Mouse (Mus musculus): ENCODE data around the gene S100a2. TPM values are rescaled to one million over a fixed set of nuclear protein-coding genes. Genes with fewer than 3 reads are reported as not detected.

Gene S100a2
- 1 to 10 TPM in 1 of 2 experiments, not detected in 1; 2.9 TPM for total RNA-seq (2023)

DNA sequence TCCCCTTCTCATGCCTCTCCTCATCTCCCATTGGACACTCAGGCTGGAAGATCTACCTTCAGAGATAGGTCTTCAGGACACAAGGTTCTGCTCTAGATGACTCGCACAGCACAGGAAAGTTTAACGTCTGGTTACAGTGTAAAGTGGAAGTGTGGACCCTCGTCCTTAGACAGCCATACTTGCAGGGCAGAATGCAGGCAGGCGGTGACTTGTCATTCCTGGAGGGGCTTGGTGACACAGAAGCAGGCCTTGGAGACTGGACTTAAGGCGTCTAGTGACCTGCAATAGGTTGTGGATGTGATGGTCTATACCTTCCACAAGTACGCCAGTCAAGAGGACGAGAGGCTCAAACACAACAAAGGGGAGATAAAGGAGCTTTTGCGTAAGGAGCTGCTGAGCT is at the start of gene S100a2:
TSS of gene S100a2 (plus strand) at position 301 of the 400 bp plus-strand sequence.

DNA sequence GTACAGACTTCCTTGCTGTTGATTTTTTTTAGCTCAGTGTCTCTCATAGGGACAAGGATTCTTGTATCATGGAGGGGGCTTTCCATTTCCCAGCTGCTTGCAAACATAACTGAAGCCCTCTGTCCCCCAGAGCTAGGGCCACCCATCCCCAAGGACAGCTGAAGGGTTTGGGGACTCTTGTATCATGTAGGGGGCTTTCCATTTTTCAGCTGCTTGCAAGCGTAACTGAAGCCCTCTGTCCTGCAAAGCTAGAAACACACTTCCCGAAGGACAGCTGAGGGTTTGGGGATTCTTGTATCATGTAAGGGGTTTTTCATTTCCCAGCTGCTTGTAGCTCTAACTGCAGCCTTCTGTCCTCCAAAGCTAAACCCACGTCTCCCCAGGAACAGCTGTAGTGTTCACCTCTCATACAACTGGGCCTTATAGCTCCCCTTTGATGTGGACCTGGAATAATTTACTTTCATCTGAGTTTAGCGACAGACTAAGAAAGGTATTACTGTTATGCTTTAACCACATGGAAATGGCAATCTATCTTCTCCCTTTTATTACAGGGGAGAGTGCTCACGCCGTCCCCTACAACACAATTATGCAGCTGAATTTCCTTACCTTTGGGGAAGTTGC is 29.9 kb upstream of the S100a2 start, which contains the start of gene S100a3:
TSS of gene S100a3 (plus strand) at position 571 of the 621 bp plus-strand sequence.

DNA sequence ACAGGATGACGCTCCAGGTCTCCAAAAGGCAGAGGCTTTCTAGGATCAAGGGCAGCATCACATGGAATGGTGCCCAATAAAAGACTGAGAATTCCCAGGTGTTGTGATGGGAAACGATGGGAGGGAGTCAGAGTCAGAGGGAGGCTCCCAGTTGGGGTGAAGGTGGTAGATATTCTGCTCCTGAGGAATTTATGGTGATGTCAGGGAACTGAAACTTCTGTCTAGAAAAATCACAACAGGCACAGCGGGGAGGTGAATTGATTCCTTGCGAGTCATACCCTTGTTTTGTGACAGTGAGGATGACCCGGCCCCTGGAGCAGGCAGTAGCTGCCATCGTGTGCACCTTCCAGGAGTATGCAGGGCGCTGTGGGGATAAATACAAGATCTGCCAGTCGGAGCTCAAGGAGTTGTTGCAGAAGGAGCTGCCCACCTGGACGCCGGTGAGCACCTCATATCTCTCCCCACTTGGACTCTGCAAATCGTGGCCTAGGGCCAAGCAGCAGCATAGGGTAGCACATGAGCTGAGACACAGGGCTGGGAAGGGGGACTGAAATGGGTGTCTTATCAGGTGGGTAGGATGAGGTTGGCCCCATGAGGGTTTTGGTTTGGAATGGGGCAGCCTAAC is 11.6 kb downstream of the S100a2 start, which contains the start of gene Gm42674:
TSS of gene Gm42674 (plus strand) at position 419 of the 625 bp plus-strand sequence.

DNA sequence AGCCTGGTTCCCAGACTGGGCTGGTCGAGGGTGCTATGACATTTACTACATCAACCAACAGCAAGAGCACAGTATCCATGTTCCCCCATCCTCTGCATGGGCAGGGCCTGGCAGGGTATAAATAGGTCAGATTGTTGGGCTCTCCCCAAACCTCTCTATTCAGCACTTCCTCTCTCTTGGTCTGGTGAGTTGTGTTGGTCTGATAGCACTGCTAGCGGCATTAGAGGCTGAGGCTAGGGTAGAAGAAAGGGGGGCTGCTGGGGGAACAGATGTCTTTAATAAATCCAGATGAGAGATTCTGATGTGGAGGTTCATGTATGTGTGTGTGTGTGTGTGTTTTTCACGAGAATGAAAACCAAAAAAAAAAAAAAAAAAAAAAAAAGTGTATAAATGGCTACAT is 13.6 kb downstream of the S100a2 start, which contains the start of gene S100a4:
TSS of gene S100a4 (plus strand) at position 149 of the 400 bp plus-strand sequence.

DNA sequence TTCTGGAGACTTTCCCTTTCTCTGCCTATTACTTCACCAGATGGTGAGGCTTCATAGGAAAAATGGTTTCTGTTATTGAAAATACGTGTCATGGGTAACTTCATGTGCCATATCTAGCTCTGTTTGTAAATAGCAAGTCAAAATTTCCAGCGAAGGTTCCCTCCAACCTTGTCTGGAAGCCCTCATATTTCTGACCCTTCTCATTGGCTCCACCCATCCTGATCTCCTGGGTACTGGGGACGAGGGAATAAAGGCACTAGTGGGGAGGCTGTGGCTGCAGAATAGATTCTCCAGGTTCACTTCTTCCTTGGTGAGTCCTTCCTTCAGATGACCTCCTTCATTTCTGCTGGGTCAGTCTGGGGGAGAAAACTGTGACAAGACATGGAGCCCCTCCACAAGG is 18.2 kb downstream of the S100a2 start, which contains the start of gene S100a5:
TSS of gene S100a5 (plus strand) at position 301 of the 400 bp plus-strand sequence.

DNA sequence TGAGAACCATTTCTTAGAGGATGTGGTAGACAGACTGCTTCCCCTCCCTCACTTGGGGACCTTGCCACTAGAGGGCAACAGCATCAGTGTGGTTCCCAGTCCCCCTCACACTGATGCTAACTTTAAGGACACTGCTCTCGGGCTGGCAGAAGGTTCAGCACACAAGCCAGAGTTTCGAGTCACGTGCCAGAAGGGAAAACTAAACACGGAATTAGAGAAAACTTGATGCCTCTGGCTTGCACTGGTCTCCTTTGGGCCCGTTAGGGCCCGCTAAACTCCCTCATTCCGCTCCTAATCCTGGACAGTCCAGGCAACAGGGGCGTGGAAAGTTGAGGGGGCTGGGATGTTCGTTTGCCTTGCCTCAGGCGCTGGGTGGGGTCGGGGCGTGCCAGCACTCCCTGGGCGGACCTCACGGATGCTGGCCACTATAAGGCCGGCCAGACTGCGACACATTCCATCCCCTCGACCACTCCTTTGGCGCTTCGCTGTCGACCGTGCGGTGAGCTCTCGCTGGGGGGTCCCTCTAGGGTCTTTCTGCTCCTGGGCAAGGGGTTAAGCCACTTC is 22.8 kb downstream of the S100a2 start, which contains the start of gene S100a6:
TSS of gene S100a6 (plus strand) at position 155 of the 564 bp plus-strand sequence.

Other genes starting within 250 kb of the S100a2 start
- 1 to 10 TPM; 1.4 to 2.5 TPM for gene Slc27a3, start 200.3 kb upstream of the S100a2 start, total RNA-seq (2023)
- 10 to 100 TPM; 43.1 to 53.5 TPM for gene Ints3, start 156.6 kb upstream of the S100a2 start, total RNA-seq (2023)
- gene Npr1, start 124.4 kb upstream of the S100a2 start, total RNA-seq (2023) = under 1 TPM; 0.15 to 0.53 TPM
- gene Ilf2, start 114.1 kb upstream of the S100a2 start, total RNA-seq (2023) = 10 to 100 TPM; 50.7 to 54.7 TPM
- gene Snapin, start 99.2 kb upstream of the S100a2 start, total RNA-seq (2023) = 10 to 100 TPM; 28.2 to 32.1 TPM
- gene Chtop, start 80.7 kb upstream of the S100a2 start, total RNA-seq (2023) = 10 to 100 TPM; 70.6 to 81.8 TPM
- gene S100a1, start 75.9 kb upstream of the S100a2 start, total RNA-seq (2023) = 10 to 100 TPM; 23.2 to 23.6 TPM
- gene S100a13, start 75.8 kb upstream of the S100a2 start, total RNA-seq (2023) = 10 to 100 TPM; 36.7 to 40.7 TPM
- under 1 TPM in 1 of 2 experiments, not detected in 1; 0.40 TPM for gene S100a14, start 63.4 kb upstream of the S100a2 start, total RNA-seq (2023)
- gene S100a16, start 53.0 kb upstream of the S100a2 start, total RNA-seq (2023) = under 1 TPM in 1 of 2 experiments, not detected in 1; 0.39 TPM
- gene S100a3, start 29.7 kb upstream of the S100a2 start, total RNA-seq (2023) = 1 to 10 TPM; 5.9 to 6.6 TPM
- gene Gm42674, start 11.7 kb downstream of the S100a2 start, total RNA-seq (2023) = not detected
- gene S100a4, start 13.5 kb downstream of the S100a2 start, total RNA-seq (2023) = 100 to 1,000 TPM; 351 to 397 TPM
- gene S100a5, start 18.3 kb downstream of the S100a2 start, total RNA-seq (2023) = not detected
- gene S100a6, start 22.6 kb downstream of the S100a2 start, total RNA-seq (2023) = 1,000 to 10,000 TPM; 1,195 to 1,254 TPM
- gene S100a7a, start 63.8 kb downstream of the S100a2 start, total RNA-seq (2023) = 1 to 10 TPM; 1.6 to 2.2 TPM
- over 10,000 TPM; 45,493 to 45,678 TPM for gene S100a8, start 78.7 kb downstream of the S100a2 start, total RNA-seq (2023)
- over 10,000 TPM; 54,611 to 54,778 TPM for gene S100a9, start 105.5 kb downstream of the S100a2 start, total RNA-seq (2023)
- 1 to 10 TPM in 1 of 2 experiments, under 1 TPM in 1; 0.71 to 1.4 TPM for gene Pglyrp4, start 136.7 kb downstream of the S100a2 start, total RNA-seq (2023)
- gene Gm5849, start 187.6 kb downstream of the S100a2 start, total RNA-seq (2023) = not detected

Data from neutrophil, adult 83 days (primary cell).